Mouse (Mus musculus) common myeloid progenitor, adult 5-6 weeks (primary cell): ENCODE data around the gene Sgip1. TPM values are rescaled to one million over a fixed set of nuclear protein-coding genes. Genes with fewer than 3 reads are reported as not detected.

Experiments
- ATAC-seq: replicated peaks from 2 replicates; pipeline ENCODE4 v1.8.0; 2016; ENCODE audit warnings: low read depth, mild to moderate bottlenecking, moderate TSS enrichment, inconsistent platforms; ENCODE audit not compliant: poor library complexity, severe bottlenecking
- total RNA-seq: library from RNA; stranded (forward); fragments of 200-1000, 187-1606 nt; gene quantifications from 2 replicates; pipeline ENCODE4 v1.2.3, GENCODE M21; 2017

The Sgip1 gene
- total RNA-seq, 1 experiment from 2014 or later: 1.0 TPM

- ATAC-seq: no peak
Measured at GRCm38 (mm10) chr4:102773841-102774240, 32.7 kb downstream of the Sgip1 start.

- no peak for ATAC-seq
Measured at GRCm38 (mm10) chr4:102774549-102774948, 33.5 kb downstream of the Sgip1 start.

GRCm38 (mm10) chr4:102775596-102776270 lies 34.6 kb downstream of the Sgip1 start:
- ATAC-seq: no peak

- ATAC-seq: no peak
Measured at GRCm38 (mm10) chr4:102779902-102780301, 38.8 kb downstream of the Sgip1 start.

GRCm38 (mm10) chr4:102783063-102783748 lies 42.1 kb downstream of the Sgip1 start:
- no peak for ATAC-seq

- ATAC-seq: no peak
Measured at GRCm38 (mm10) chr4:102785158-102785557, 44.1 kb downstream of the Sgip1 start.

GRCm38 (mm10) chr4:102792100-102792790 lies 51.1 kb downstream of the Sgip1 start:
- ATAC-seq: no peak

GRCm38 (mm10) chr4:102801471-102801870 lies 60.4 kb downstream of the Sgip1 start:
- 0 out of 2 replicates have a peak, but pooled peaks have one; percentile 36 for ATAC-seq

- ATAC-seq: no peak
Measured at GRCm38 (mm10) chr4:102801936-102802335, 60.8 kb downstream of the Sgip1 start.

- no peak for ATAC-seq
Measured at GRCm38 (mm10) chr4:102804611-102805010, 63.5 kb downstream of the Sgip1 start.

- ATAC-seq: no peak
Measured at GRCm38 (mm10) chr4:102806987-102807386, 65.9 kb downstream of the Sgip1 start.

- ATAC-seq: peak; percentile 42
Measured at GRCm38 (mm10) chr4:102808258-102808657, 67.2 kb downstream of the Sgip1 start.

GRCm38 (mm10) chr4:102809296-102809695 lies 68.2 kb downstream of the Sgip1 start:
- ATAC-seq: no peak

- ATAC-seq: no peak
Measured at GRCm38 (mm10) chr4:102810277-102810676, 69.2 kb downstream of the Sgip1 start.

GRCm38 (mm10) chr4:102811007-102811805 lies 70.1 kb downstream of the Sgip1 start:
- ATAC-seq: no peak

GRCm38 (mm10) chr4:102813346-102813745 lies 72.2 kb downstream of the Sgip1 start:
- no peak for ATAC-seq

GRCm38 (mm10) chr4:102821786-102822185 lies 80.7 kb downstream of the Sgip1 start:
- ATAC-seq: no peak

GRCm38 (mm10) chr4:102824494-102824893 lies 83.4 kb downstream of the Sgip1 start:
- ATAC-seq: no peak

- ATAC-seq: no peak
Measured at GRCm38 (mm10) chr4:102826159-102826558, 85.1 kb downstream of the Sgip1 start.

GRCm38 (mm10) chr4:102828518-102828917 lies 87.4 kb downstream of the Sgip1 start:
- ATAC-seq: no peak
